Mouse (Mus musculus) thymus, postnatal 10 days (tissue): Measurements from ENCODE around the gene Cmss1.
A peak's percentile ranks its signal among the peaks of the same experiment; 100 is the strongest.

Experiments
- DNase-seq, 2 experiments: peaks; one replicate each; pipeline ENCODE4 v3.0.0; 2021; ENCODE audit warnings: low spot score in 2 of 2

Cmss1 gene

DNA sequence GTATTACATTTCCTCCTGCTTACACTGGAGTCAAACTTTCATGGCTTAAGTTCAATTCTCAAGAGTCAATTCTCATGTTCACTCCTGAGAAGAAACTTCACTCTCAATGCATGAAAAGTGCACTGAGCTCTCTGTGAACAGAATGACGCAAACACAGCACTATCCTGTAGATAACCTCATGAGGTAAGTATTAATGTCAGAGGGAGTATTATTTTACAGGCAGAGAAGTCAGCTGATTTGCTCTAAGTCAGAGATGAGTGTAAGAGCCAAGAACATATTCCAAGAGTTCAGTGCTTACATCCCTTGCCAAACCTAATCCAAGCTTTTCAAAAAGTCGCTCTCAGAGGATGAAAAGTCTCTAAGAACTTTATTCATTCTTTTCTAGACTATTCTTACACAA, 128.2 kb downstream of the Cmss1 start:
- no peak for DNase-seq

DNA sequence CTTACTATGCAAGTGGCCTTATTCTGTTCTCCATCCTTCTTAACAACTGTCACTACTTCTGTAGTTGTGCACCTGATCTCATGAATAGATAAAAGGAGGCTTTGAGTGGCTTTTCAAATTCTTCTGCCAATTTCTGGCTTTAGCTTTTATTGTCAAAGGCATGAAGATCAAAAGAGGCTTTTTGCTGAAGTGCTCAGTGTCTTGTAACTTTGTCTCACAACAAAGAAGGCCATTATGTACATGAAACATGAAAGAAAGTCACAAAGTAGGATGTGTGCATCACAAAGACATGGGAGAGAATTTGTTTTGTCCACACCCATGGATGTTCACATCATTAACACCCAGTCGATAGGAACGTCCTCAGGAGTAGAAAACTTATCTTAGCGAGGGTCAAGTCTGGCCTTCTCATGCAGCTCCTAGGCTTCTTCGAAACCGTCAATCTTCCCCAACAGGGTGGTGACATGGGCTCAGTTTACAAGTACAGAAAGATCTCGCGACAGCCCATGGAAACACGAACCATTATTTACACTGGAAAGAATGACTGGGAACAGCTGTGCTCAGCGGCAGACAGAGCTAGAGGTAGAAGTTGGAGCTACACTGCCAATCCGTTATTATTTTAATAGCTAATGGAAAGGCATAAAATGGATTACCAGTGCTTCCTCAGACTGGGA, 133.1 kb downstream of the Cmss1 start:
- no peak for DNase-seq

DNA sequence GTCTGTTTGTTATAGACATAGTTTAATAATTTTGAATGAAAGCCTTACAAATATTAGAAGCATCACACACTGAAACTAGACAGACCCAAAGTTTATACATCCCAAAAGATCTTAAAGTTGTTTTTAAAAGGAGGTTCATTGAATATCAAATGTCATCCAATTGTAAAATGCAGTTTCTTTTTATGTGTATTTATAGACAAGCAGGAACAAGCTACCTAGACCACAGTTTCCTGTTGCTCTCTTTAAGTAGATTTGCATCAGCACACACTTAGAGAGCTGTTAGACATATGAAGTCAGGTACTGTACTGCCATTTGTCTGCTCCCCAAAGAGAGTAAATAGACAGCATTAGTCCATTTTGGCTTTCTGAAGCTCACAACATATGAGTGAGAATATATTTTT, 135.6 kb downstream of the Cmss1 start:
- DNase-seq, result peak in 1 of 2 experiments; percentile 30

GRCm38 (mm10) chr16:57470286-57470830, 136.3 kb downstream of the Cmss1 start:
- no peak for DNase-seq

GRCm38 (mm10) chr16:57469869-57470268, 136.8 kb downstream of the Cmss1 start:
- no peak for DNase-seq

DNA sequence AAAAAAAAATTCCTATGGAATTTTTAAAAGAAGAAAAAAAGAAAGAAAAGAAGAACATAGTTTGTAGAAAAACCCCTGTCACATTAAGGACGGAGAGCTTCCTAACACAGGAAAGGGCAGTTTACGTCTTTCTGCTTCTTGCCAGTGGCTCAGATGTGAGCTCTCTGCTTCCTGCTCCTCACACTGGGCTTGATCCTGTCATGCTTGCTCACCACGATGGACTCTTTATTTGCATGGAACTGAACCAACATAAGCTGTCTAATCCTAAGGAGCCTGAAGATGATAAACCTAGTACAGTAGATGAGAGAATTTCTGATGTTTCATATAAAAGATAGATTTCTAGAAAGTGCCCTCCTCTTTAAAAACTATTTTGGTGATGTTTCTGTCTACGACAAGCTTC, 137.4 kb downstream of the Cmss1 start:
- DNase-seq, result no peak

GRCm38 (mm10) chr16:57465386-57465913, 141.2 kb downstream of the Cmss1 start:
- no peak for DNase-seq

- no peak for DNase-seq
These were observed 150.7 kb downstream of the Cmss1 start for GRCm38 (mm10) chr16:57456003-57456402.

DNA sequence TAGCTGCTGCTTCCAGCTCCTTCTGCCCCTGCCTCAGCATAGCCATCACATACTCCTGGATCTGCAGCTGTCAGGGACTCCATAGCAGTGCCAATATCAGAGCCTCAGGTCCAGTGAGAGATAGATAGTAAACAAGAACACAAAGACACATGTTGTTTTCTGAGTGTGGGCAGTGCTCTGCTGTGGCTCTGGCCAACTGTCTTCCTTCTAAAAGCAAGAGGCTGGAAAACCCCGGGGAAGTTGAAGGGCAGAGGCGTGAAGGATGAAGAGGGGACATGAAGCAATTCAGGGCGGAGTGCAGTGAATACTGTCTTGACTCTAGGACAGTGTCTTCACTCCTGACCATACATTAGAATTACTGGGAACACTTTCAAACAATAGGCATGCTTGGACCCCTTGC, 151.1 kb downstream of the Cmss1 start:
- DNase-seq, result no peak

DNA sequence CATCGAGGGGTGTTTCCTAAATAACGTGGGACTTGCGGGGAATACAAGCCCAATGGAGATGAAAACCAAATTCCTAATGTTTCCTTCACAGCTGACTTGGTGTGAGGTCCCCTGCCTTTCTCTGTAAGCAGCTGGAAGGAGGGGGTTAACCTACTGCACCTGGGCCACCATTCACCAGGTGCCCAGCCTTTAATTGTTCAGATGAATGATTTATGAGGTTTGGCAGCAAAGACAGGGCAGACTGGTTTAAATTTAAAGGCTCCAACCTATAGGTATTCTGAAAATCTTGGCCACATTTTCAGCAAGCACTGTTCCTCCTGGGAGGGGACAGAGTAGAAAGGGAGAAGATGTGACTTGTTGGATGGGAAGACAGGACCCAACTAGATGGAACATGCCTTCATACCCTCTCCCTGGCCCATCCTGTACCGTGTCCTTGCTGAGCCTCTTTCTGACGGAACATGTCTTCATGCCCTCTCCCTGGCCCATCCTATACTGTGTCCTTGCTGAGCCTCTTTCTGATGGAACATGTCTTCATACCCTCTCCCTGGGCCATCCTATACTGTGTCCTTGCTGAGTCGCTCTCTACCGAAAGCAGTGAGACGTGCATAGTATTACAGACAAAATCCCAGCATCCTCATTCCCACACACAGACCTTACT, 152.4 kb downstream of the Cmss1 start:
- DNase-seq, result no peak

DNA sequence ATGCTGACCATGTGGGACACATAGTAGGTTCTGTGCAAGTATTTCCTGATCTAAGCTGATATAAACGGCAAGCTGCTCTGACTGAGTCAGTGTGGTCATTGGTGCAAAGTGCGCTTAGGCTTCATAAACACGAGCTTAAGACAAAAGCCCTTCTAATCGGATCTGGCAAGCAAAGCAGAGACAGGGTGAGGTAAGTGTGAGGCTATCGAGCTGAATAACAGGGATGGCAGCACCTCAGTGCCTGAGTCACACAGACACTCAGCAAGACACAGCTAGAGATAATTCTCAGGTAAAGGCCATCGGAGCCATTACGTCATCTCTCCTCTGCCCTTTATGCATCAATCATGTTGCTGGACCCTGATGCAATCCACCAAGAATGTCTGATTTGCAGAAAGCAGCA, 153.7 kb downstream of the Cmss1 start:
- no peak for DNase-seq

DNA sequence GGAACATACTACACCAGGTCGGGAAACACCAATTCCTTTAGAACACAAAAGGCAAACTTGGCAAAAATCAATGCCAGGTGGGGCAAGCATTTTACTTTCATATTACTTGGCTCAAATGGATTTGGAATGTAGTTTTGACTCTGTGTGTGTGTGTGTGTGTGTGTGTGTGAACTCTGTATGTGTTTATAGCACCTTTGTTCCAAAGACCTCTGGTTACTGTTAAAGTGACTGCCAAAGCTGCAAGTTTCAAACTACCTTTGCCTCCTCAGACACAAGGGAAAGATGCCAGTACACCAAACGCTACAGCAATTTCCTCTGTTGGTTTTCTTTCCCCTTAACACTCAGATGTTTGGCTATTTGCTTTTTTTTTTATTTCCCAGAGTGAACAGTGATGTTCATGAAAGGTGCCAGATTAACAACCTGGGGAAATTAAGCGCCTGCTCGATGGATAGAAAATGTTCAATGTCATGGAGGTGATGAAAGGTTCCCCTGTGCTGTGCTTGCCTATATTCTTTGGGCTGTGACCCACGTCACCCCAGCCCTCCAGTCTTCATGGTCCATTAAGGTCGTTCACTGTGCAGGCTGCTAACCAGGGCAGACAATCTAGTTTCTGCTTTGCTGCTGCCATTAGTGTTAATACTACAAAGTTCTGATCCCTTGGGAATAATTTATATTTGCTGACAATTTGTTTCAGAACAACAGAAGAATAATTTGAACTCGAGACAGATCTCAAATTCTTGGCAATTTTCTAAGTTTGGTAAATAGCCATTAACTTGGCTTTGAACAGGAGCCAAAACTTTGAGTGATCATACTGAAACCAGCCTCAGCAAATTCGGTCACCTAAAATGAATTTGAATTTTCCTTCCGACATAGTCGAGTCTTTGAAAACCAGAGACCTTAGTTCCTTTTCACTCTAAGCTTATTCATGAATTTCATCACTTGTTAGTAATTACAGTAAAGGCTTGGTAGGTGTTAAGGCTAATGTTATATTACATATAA, 161.3 kb downstream of the Cmss1 start:
- no peak for DNase-seq

DNA sequence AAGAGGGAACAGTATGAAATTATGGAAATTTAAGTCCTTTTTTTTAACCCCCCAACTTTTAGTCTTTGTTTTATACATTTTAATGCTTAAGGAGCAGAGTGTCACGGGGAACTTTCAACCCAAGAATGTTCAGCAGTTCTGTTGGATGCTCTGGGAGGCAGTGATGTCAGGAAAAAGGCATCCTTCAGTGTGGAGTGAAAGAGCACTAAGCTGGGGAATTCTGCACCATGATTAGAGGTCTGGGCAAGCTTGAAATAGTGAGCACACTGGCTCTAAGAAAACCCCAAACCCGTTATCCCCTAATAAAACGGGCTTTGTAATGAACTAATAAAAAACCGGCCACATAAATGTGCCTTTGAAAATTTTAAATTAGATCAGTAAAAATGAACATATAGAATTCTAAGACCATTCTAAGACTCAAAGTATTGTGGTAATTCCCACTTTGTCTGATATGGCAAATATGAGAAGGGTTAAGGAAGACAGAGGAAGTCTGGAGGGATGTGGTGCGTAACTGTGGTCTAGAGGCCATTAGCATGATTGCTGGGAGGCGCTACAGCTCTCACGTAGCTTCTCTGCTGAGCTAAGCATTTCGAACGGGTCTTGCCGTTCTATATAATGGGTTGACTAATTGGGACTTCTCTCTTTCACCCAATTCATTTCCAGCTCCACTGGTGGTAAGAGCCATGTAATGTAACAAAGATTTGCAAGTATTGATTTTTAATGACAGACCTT, 165.8 kb downstream of the Cmss1 start:
- DNase-seq, result no peak

GRCm38 (mm10) chr16:57439206-57439605, 167.5 kb downstream of the Cmss1 start:
- DNase-seq, result no peak

GRCm38 (mm10) chr16:57438288-57438685, 168.4 kb downstream of the Cmss1 start:
- no peak for DNase-seq

DNA sequence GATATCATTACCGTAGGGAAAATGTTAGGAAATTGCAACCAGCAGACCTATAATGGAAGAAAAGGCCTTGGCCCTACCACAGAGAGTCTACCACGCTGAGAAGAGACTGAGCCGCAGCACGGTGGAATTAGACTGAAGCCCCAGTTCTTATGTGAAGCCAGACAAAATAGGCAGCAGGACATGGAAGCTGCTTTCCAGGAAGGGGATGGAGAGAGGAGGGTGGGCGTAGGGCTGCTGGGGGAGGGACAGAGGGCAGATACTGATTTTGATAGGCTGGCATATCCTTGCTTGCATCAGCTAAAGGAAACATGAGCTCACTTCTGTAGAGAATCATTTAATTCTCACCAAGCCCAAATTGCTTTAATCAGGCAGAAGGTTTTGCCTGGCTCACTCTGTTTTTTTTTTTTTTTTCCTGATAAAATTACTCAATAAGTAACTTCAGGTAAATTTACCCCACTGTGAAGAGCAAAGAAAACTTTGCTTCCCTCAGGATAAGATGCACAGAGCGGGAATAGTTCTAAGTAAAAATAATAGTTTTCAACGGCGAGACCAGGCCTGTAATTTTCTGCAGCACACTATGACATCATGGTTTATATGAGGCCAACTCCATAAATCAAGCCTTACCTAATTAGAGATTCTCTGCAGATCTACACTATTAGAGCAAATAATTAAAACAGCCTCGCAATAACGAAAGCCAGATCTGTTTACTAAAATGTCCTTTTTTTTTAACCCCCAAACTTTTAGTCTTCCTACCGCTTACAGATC, 169.0 kb downstream of the Cmss1 start:
- no peak for DNase-seq

- no peak for DNase-seq
These were observed 172.0 kb downstream of the Cmss1 start for GRCm38 (mm10) chr16:57434640-57435039.

- DNase-seq, result no peak
These were observed 173.0 kb downstream of the Cmss1 start for GRCm38 (mm10) chr16:57433671-57434070.

GRCm38 (mm10) chr16:57433173-57433572, 173.5 kb downstream of the Cmss1 start:
- DNase-seq, result no peak

GRCm38 (mm10) chr16:57431294-57431693, 175.4 kb downstream of the Cmss1 start:
- no peak for DNase-seq
